Mouse (Mus musculus): ENCODE measurements around the gene Olfr713. TPM values are rescaled to one million over a fixed set of nuclear protein-coding genes. Genes with fewer than 3 reads are reported as not detected.

Olfr713 gene
- not detected in 2 replicates for polyA plus RNA-seq (2015; fragmentation: Nextera tagmentation; extraction: Ambion mirVana)

GRCm38 (mm10) chr7:107030874-107031273 is at the start of gene Olfr713:
Olfr713 (plus strand) TSS chr7:107031174.

DNA sequence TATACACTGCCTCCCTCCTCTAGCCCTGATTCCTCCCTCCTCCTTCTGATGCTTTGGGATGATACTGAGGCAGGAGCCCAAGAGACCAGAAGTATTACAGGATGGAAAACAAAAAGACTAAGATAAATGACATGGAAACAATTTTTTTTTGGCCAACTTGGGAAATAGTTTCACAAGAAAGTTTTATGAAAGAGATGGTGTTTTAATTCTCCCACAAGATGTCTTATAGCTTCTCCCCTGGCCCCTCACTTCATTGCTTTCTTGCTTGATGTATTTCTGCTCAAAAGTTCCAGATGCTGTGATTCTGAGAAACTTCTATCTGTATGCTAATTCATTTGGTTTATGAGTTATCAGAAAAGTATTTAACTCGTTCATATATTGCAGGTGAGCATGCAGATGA is 25.0 kb upstream of the Olfr713 start, which contains the start of gene Olfr2:
Olfr2 (minus strand) TSS at position 101 of the 400 bp plus-strand sequence.

GRCm38 (mm10) chr7:107070681-107071080 is 39.7 kb downstream of the Olfr713 start, which contains the start of gene Olfr714:
Olfr714 (plus strand) TSS chr7:107070981.

Other genes with a start within 250 kb of the Olfr713 start
- gene Olfr699, start 238.0 kb upstream of the Olfr713 start, polyA plus RNA-seq (2015; fragmentation: Nextera tagmentation; extraction: Ambion mirVana) = not detected in 2 replicates
- gene Olfr700, start 222.3 kb upstream of the Olfr713 start, polyA plus RNA-seq (2015; fragmentation: Nextera tagmentation; extraction: Ambion mirVana) = not detected in 2 replicates
- 0.04 TPM in 1 of 2 replicates, not detected in the other for gene Olfr701, start 217.0 kb upstream of the Olfr713 start, polyA plus RNA-seq (2015; fragmentation: Nextera tagmentation; extraction: Ambion mirVana)
- gene Olfr702, start 197.3 kb upstream of the Olfr713 start, polyA plus RNA-seq (2015; fragmentation: Nextera tagmentation; extraction: Ambion mirVana) = not detected in 2 replicates
- gene Olfr703, start 187.8 kb upstream of the Olfr713 start, polyA plus RNA-seq (2015; fragmentation: Nextera tagmentation; extraction: Ambion mirVana) = not detected in 2 replicates
- not detected in 2 replicates for gene Olfr704, start 168.0 kb upstream of the Olfr713 start, polyA plus RNA-seq (2015; fragmentation: Nextera tagmentation; extraction: Ambion mirVana)
- gene Olfr705, start 154.3 kb upstream of the Olfr713 start, polyA plus RNA-seq (2015; fragmentation: Nextera tagmentation; extraction: Ambion mirVana) = not detected in 2 replicates
- not detected in 2 replicates for gene Olfr706, start 143.0 kb upstream of the Olfr713 start, polyA plus RNA-seq (2015; fragmentation: Nextera tagmentation; extraction: Ambion mirVana)
- gene Olfr707, start 129.9 kb upstream of the Olfr713 start, polyA plus RNA-seq (2015; fragmentation: Nextera tagmentation; extraction: Ambion mirVana) = not detected in 2 replicates
- not detected in 2 replicates for gene Olfr1532-ps1, start 123.2 kb upstream of the Olfr713 start, polyA plus RNA-seq (2015; fragmentation: Nextera tagmentation; extraction: Ambion mirVana)
- not detected in 2 replicates for gene Olfr709-ps1, start 99.0 kb upstream of the Olfr713 start, polyA plus RNA-seq (2015; fragmentation: Nextera tagmentation; extraction: Ambion mirVana)
- gene Olfr710, start 82.9 kb upstream of the Olfr713 start, polyA plus RNA-seq (2015; fragmentation: Nextera tagmentation; extraction: Ambion mirVana) = not detected in 2 replicates
- not detected in 2 replicates for gene Olfr6, start 67.2 kb upstream of the Olfr713 start, polyA plus RNA-seq (2015; fragmentation: Nextera tagmentation; extraction: Ambion mirVana)
- not detected in 2 replicates for gene Olfr711, start 55.7 kb upstream of the Olfr713 start, polyA plus RNA-seq (2015; fragmentation: Nextera tagmentation; extraction: Ambion mirVana)
- gene Olfr2, start 25.1 kb upstream of the Olfr713 start, polyA plus RNA-seq (2015; fragmentation: Nextera tagmentation; extraction: Ambion mirVana) = not detected in 2 replicates
- not detected in 2 replicates for gene Olfr714, start 39.8 kb downstream of the Olfr713 start, polyA plus RNA-seq (2015; fragmentation: Nextera tagmentation; extraction: Ambion mirVana)
- not detected in 2 replicates for gene Olfr17, start 62.0 kb downstream of the Olfr713 start, polyA plus RNA-seq (2015; fragmentation: Nextera tagmentation; extraction: Ambion mirVana)
- gene Olfr715b, start 79.2 kb downstream of the Olfr713 start, polyA plus RNA-seq (2015; fragmentation: Nextera tagmentation; extraction: Ambion mirVana) = not detected in 2 replicates
- not detected in 2 replicates for gene Olfr715, start 99.9 kb downstream of the Olfr713 start, polyA plus RNA-seq (2015; fragmentation: Nextera tagmentation; extraction: Ambion mirVana)
- not detected in 2 replicates for gene Olfr716, start 107.2 kb downstream of the Olfr713 start, polyA plus RNA-seq (2015; fragmentation: Nextera tagmentation; extraction: Ambion mirVana)
- gene Nlrp14, start 135.8 kb downstream of the Olfr713 start, polyA plus RNA-seq (2015; fragmentation: Nextera tagmentation; extraction: Ambion mirVana) = not detected in 2 replicates
- not detected in 2 replicates for gene Rbmxl2, start 178.3 kb downstream of the Olfr713 start, polyA plus RNA-seq (2015; fragmentation: Nextera tagmentation; extraction: Ambion mirVana)